Mouse (Mus musculus): Measurements from ENCODE around the gene Brip1.

GRCm38 (mm10) chr11:86020033-86020432 is 181.0 kb downstream of the Brip1 start:
- TF ChIP-seq CTCF (IDR thresholded peaks at IDR 0.05; ENCODE audit: low read depth, low read length) (no peak), POLR2A (IDR thresholded peaks at IDR 0.05; ENCODE audit: extremely low read depth, insufficient read depth, low read length) (no peak)
